Mouse (Mus musculus): ENCODE results near the gene Hes5. TPM values are rescaled to one million over a fixed set of nuclear protein-coding genes. Genes with fewer than 3 reads are reported as not detected.

The Hes5 gene
- not detected in 2 replicates for total RNA-seq (2015; ENCODE audit: low replicate concordance)
- not detected in 2 replicates for total RNA-seq (2017; ENCODE audit: low replicate concordance)

DNA sequence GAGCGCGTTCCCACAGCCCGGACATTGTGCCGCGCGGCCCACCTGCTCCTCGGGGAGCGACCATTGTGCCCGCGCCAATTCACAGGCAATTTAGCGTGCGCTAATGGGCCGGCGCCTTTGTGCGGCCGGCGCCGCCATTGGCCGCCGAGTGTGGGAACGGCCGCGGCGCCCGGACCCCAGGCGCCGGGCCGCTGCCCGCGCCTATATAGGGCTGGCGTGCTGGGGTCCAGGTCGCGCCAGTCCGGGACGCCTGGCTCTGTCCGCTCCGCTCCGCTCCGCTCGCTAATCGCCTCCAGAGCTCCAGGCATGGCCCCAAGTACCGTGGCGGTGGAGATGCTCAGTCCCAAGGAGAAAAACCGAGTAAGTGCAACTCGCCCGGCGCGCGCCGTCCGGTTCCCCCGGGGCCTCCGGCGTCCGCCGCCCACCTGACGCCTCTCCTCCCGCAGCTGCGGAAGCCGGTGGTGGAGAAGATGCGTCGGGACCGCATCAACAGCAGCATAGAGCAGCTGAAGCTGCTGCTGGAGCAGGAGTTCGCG lies at the start of gene Hes5:
TSS of gene Hes5 (plus strand) at position 234 of the 536 bp plus-strand sequence.
- ATAC-seq (replicated peaks; ENCODE audit: low FRiP score, poor library complexity, severe bottlenecking) = no peak

- ATAC-seq (replicated peaks; ENCODE audit: low FRiP score, poor library complexity, severe bottlenecking) = peak; percentile 77
Observed at GRCm38 (mm10) chr4:154911644-154912043, 49.1 kb upstream of the Hes5 start.

- no peak for ATAC-seq (replicated peaks; ENCODE audit: low FRiP score, poor library complexity, severe bottlenecking)
Observed at GRCm38 (mm10) chr4:154913845-154914244, 46.9 kb upstream of the Hes5 start.

GRCm38 (mm10) chr4:154914252-154914651 lies 46.5 kb upstream of the Hes5 start:
- no peak for ATAC-seq (replicated peaks; ENCODE audit: low FRiP score, poor library complexity, severe bottlenecking)

GRCm38 (mm10) chr4:154914707-154915106 lies 46.0 kb upstream of the Hes5 start:
- no peak for ATAC-seq (replicated peaks; ENCODE audit: low FRiP score, poor library complexity, severe bottlenecking)

GRCm38 (mm10) chr4:154915286-154915685 lies 45.4 kb upstream of the Hes5 start:
- no peak for ATAC-seq (replicated peaks; ENCODE audit: low FRiP score, poor library complexity, severe bottlenecking)

DNA sequence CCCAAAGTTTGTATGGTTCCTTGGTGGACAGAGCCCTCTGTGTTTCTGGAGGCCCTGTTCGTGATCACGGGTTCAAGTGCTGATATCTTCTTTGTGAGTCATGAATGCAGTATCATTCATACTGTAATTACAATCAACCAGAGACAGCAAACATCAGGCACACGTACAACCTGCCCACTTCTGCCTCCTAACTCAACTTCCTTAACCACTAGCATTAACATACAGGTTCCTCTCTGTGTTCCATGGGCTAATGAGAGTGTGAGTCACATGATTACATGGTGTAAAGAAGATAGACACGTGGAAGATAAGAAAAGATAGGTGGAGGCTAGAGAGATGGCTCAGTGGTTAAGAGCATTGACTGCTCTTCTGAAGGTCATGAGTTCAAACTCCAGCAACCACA lies 44.1 kb upstream of the Hes5 start:
- no peak for ATAC-seq (replicated peaks; ENCODE audit: low FRiP score, poor library complexity, severe bottlenecking)

DNA sequence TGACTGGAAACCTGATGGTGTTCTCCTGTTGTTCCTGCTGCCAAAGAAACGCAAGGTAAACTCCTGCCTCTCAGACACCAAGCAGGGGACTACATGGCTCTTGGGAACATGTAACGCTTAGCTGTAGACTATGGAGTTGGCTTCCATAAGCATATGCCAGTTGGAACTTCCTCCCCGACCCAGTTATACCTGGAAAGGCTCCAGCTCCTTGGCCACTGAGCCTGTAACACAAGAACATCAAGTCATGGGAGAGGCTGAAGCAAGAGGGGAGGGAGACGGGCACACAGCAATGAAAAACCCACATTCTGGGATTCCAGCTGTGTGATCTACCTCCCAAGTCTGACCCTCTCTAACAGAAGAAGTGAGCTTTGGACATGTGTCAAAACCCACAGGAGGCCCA lies 38.4 kb upstream of the Hes5 start:
- ATAC-seq (replicated peaks; ENCODE audit: low FRiP score, poor library complexity, severe bottlenecking) = no peak

GRCm38 (mm10) chr4:154922931-154923330 lies 37.8 kb upstream of the Hes5 start:
- ATAC-seq (replicated peaks; ENCODE audit: low FRiP score, poor library complexity, severe bottlenecking) = no peak

DNA sequence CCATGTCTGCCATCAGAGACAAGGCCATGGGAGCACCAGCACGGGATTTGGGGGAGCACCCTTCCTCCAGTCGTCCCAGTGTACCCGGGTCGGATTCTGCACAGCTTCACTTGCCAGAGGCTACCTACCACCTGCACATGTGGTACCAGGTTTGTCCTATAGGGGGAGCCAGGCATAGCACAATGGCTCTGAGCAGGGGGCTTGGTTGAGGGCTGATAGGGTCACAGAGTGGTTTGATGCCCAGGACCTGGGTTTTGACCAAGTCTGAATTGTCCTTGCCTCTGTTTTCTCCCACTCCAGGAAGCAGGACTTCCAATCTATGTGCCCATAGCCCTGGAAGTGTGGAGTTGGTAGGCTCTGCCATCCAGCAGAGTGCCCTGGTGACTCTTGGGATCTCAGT lies 35.3 kb upstream of the Hes5 start:
- ATAC-seq (replicated peaks; ENCODE audit: low FRiP score, poor library complexity, severe bottlenecking) = no peak

GRCm38 (mm10) chr4:154926969-154927898 lies 33.5 kb upstream of the Hes5 start:
- peak; percentile 25 for ATAC-seq (replicated peaks; ENCODE audit: low FRiP score, poor library complexity, severe bottlenecking)

DNA sequence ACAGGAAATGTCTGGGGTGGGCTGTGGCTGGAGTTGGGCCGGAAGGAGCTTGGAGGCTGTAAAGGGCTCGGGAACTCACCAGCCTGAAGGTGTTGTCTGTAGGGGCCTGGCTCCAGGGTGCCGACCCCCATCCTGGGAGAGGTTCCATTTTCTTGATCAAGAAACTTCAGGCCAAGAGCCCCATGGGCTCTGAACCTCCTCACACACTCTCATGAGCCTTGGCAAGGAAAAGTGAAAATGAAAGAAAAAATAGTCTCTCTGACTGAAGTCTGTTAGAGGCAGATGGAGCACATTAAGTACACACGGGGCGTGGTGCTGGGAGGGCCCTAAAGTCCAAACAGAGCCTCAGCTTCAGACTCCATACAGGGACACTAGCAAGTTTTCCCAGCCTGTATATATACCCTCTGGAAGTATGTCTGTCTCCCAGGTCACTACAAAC lies 32.8 kb upstream of the Hes5 start:
- ATAC-seq (replicated peaks; ENCODE audit: low FRiP score, poor library complexity, severe bottlenecking) = peak; percentile 68

DNA sequence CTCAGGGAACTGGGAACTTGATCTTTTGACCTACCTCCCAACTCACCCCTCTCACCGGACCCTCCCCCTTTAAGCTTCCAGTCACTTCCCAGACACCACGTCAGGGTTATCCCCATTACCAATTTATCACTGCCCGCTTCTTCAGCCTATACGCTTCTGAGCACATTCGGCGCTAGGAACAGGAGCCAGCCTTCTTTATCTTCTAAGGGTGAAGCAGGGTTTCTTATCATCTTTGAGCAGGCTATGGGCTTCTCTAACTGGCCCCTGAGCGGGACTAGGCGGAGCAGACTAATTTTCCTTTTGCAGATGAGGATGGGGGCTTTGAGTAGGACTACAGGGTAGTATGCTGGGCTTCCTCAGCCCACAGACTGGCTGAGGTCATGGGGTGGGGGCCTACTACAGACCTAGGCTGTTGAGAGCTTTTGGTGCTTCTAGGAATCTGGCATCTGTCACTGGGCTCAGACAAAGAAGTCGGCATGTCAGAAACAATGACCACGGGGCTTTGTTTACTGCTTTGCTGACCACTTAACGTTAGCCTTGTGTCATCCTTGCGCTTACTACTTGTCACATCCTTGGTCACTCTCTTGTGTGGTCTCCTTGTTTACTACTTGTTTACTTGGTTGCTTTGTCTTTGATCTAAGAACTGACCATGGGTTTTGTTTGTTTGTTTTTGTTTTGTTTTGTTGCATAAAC lies 32.2 kb upstream of the Hes5 start, which contains the start of gene Tnfrsf14:
TSS of gene Tnfrsf14 (minus strand) at position 169 of the 693 bp plus-strand sequence.
- peak; percentile 77 for ATAC-seq (replicated peaks; ENCODE audit: low FRiP score, poor library complexity, severe bottlenecking)

- ATAC-seq (replicated peaks; ENCODE audit: low FRiP score, poor library complexity, severe bottlenecking) = peak; percentile 78
Observed at GRCm38 (mm10) chr4:154929088-154929660, 31.5 kb upstream of the Hes5 start.

DNA sequence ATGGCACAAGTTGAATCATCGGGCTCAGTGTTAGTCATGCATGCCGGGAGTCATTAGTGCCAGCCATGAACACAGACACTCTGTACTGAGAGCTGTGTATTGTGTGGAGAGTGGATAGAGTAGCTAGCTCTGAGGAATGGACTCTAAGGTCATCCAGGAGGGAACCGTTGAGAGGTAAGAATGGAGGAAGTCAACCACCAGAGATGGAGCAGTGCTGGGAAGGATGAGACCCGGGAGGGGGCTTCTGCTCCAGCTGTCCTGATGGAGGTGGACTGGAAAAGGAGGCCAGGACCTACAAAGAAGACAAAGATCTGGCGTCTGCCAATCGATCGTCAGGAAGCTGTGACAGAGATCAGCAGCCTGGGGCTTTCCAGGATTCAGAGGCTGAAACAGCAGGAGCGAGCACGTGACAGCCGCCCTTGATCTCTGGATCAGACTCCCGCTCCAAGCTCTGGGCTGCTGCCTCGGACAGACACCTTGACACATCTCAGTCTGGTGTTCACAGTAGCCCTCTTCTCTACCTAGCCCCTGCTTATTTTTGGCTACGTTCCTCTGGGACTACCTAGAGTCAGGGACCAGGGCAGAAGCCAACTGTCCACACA lies 27.3 kb upstream of the Hes5 start:
- ATAC-seq (replicated peaks; ENCODE audit: low FRiP score, poor library complexity, severe bottlenecking) = no peak

DNA sequence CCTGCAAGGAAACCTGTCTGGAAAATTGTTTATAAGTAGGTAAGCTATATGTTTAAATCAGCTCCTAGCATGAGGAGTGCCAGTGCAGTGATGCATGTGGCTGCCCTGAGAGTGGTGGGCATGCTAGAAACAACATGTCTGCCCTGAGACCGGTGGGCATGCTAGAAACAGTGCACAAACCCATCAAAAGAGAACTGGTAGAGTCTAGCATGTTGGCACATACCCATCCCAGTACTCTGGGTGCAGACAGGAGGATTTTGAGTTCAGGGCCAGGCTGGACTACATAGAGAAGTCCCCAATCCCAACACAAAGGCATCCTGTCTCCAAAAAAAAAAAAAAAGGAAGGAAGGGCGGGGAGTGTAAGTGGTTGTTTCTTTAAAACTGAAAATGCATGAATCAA lies 25.9 kb upstream of the Hes5 start:
- no peak for ATAC-seq (replicated peaks; ENCODE audit: low FRiP score, poor library complexity, severe bottlenecking)

DNA sequence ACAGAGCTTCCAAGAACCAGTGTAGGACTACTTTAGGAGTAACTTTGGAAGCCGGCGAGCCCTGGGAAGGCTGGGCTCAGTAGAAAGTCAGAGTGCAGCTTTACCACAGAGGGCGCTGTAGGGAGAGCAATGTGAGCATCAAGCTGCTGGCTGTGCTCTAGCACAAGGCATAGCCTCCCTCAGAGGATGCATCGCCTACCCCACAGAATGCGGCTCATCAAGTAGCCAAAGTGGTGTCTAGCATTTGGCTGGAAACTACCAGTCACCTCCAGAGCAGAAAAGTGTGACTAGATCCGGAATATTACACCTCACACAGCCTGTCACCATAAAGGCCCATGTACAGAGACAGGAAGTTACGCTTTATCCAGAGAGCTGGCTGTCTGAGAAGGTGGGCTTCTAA lies 24.9 kb upstream of the Hes5 start:
- peak; percentile 62; the same call in 1 of the 2 replicates for ATAC-seq (replicated peaks; ENCODE audit: low FRiP score, poor library complexity, severe bottlenecking)

- no peak for ATAC-seq (replicated peaks; ENCODE audit: low FRiP score, poor library complexity, severe bottlenecking)
Observed at GRCm38 (mm10) chr4:154936542-154937255, 24.0 kb upstream of the Hes5 start.

- no peak for ATAC-seq (replicated peaks; ENCODE audit: low FRiP score, poor library complexity, severe bottlenecking)
Observed at GRCm38 (mm10) chr4:154937746-154938145, 23.0 kb upstream of the Hes5 start.
